Mouse (Mus musculus) retina, postnatal 1 day (tissue): Measurements from ENCODE around the gene Dner.

Experiments used
- DNase-seq: peaks from one replicate; pipeline ENCODE4 v3.0.0-alpha.2; 2012

The Dner gene

DNA sequence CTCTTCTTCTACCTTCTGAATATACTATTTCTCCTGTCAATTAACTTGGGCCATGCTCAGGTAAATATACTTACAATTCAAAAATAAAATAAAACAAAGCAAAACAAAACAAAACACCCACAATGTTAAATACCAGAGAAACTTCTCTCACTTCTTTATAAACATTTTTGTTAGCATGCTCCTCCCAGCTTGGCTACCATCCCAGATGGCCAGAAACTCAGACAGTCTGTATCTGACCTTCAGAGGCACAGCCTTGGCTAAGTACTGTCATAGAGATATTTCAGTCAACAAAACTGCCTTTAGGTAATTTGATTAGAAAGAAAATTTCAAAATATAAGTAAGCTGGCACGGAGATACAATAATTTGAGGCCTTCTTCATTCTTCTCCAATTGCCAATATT lies 259.7 kb downstream of the Dner start:
- DNase-seq: no peak

DNA sequence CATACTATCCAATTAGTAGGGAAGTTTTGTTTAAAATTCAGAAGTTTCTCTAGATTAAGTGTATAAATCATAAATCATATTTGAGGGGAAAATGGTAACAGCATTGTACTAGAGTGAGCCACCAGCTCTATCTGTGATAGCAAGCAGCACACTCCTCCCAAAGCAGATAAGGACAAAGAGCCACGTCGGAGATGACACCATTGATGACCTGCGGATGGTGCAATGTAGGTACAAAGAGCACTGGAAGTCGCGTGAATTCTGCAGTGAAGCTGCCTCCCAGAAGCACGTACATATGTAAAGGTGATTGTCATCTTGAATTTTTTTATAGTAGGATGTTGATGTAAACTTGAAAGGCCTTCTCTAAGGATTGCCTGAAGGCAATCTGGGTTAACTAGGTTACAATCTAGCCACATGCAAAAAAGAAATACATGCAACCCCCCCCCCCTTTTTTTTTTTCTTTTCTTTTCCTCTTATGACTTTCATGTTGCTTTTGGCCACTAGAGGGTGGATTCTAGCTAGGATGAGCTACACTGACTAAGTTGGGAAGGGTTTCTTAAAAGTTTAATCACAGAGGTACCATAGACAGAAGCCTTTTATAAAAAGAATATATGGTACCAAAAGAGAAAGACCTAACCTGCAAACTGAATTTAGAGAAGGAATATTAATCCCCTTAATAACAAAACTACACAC lies 262.6 kb downstream of the Dner start:
- peak; percentile 15 for DNase-seq

DNA sequence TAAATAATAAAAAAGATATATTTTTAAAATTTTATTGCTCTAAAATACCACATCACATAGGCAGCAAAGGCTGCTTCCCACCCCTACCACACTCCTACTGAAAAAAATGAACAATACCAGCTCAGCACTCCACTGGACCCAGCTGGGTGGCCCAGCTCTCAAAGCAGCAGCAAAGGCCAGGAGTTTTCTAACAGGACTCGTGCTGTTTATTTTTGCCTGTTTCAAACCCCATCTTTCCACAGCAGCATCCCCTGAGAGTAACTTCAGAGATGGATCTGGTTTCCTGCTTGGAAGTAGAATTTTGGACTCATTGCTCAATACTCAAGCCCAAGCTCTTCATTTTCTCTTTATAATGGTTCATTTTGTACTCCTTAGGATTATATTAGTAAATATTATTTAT lies 263.7 kb downstream of the Dner start:
- DNase-seq: no peak

DNA sequence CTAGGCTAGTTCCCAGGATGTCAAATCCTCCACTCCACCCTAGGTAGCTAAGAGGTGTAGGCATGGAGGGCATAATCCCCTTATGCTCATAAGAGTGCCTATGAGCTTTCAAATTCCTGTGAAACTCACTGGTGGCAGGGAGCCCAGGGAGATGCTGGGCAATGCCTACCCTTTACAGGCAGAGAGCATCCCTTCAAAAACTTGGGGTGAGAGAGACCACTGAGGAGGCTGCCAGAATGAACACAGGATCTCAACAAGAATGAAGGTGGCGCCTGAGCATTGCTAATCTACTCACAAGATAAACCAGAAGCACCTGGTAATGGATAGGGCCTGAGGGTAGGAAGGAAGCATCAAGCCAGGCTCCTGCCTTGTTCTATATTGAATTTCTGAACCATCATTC lies 267.7 kb downstream of the Dner start:
- DNase-seq: no peak

DNA sequence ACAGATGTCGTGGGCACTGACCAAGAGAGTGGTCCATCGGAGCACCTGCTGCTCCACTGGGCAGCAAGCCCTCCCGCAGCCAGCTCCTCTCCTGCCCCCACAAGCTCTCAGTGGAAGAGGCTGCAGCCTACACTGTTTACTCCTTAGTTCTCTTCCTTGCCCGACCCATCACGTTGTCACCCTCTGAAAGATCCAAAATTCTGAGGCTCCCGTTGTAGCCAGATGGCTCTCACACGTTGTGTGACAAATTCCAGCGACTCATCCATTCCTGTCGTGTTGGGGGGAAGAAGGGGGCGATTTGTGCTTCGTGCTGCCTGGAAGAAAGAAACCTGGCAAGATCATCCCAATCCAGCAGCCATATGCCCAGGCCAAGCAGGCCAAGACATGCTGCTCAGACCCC lies 268.3 kb downstream of the Dner start:
- no peak for DNase-seq

DNA sequence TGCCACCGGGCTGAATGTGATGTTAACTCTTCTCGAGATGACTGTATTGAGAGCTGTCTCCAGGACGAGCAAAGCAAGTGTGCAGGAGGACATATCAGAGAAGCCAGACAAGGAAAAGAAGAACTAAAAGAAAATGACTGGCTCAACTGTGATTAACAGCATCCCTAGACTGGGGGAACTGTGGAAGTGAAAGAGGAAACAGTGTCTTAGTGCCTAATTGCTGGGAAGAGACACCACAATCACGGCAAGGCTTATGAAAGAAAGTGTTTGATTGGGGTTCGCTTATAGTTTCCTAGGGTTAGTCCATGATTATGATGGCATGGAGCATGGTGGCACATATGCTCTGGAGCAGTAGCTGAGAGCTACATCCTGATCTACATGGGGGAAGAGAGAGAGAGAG lies 269.3 kb downstream of the Dner start:
- no peak for DNase-seq

DNA sequence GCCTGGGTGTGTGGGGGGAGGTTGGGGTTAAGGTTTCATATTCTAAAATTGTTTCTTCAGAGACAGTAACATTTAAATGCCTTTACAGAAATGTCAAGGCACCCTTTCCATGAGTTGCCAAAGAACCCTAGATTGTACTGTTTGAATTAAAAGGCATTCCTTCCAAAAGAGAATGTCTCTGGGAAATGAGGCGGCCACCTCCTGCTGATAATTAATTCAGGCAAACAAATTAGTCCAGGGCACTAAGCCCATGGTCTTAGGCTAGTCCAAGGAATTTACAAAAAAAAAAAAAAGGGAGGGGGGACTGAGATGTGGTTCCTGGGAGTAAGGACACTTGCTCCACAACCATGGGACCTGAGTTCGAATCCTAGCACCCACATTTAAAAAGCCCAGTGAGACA lies 273.1 kb downstream of the Dner start:
- DNase-seq: peak; percentile 4

DNA sequence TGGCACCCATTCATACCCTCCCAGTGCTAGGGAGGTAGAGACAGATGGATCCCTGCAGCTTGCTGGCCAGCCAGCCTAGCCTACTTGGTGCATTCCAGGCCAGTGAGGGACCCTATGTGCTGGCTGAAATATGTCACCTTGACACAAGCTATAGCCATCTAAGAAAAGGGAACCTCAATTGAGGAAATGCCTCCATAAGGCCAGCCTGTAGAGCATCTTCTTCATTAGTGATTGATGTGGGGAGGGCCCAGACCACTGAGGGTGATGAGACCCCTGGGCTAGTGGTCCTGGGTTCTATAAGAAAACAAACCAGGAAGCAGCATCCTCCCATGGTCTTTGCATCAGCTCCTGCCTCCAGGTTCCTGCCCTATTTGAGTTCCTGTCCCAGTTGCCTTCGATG lies 274.2 kb downstream of the Dner start:
- no peak for DNase-seq

DNA sequence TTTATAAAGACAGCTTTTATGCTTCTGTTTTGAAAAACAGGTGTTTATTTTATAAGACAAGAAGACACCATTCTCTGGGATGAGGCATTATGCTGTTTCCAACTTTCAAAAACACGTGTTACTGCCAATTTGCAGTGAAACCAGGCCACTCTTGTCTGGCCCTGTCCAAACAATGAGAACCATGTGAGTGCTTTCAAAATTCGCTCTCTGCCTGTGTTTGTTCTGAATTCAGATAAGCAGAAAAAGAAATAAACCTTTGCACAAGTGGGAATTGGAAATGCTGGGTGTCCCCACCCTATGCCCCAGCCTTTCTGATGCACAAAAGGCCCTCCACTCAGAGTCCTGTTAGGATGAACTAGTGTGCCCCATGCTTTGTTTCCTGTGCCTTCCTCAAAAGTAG lies 276.6 kb downstream of the Dner start:
- DNase-seq: no peak

DNA sequence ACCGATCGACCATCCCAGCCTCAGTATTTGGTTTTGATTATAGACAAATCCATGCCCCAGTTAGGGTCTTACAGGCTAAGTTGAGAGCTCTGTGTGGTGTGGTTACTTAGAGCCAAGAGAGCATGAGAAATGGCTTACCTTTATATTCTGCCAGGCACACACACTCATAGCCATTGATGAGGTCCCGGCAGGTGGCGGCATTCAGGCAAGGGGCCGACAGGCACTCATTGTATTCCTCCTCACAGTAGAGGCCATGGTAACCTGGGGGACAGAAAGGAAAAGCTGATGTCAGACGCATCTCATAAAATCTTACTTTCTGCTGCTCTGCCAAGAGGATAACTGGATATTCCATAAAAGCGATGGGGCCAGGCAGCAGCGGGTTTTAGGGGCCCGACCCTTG lies 277.5 kb downstream of the Dner start:
- peak; percentile 3 for DNase-seq

DNA sequence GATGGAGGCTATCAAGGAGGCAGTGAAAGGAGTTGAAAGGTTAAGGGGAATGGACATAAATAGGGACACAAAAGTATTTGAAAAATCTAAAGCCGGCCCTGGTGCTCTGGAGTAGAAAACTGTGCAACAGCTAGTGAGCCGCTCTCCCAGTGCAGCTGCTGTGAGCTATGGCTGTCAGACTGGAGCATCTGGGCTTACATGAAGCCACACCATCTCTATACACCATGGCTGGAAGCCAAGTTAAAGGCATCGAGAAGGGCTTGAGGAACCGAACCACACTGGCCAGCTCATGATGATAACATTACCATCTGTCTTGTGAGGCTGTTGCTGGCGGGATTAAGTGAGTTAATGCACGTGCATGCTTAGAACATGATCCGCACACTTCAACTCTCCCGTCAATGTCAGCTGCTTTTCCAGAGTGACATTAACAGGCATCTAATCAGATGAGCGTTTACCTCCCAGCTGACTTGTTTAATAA lies 278.2 kb downstream of the Dner start:
- DNase-seq: peak; percentile 73

DNA sequence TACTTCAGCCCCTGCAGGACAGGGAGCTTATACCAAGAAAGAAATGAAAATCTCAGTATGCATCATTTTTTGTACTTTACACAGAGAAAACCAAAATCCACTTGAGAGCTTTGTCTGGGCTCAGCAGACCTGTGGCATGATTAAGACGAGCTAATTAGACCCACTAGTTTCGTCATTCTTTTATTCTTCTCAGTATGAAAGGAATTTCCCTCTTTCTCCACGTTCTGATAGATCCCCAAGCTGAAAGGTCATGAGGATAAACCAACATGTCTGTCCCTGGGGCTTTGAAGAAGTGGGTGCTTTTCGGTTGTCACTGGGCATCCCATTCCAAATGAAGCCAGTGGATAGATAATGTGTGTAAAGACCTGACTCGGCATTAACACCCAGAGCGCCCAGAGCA lies 278.7 kb downstream of the Dner start:
- DNase-seq: peak; percentile 3

DNA sequence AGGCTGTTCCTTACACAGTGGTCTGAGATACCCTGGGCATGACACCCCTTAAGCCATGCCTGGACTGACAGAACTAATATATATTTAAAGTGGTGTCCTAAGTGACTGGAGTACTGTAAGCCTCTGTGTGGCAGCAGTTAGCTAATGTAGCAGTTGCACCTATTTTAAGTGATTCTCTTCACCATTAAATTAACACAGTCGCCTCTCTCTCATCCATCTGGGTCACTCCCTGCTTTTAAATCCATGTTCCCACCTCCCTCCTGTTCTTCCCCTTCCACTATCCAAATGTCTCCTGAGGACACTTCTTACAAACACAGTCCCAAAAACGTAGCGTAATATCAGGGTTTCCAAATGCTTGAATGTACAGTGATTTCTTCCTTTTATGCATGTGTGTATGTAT lies 281.6 kb downstream of the Dner start:
- DNase-seq: no peak

DNA sequence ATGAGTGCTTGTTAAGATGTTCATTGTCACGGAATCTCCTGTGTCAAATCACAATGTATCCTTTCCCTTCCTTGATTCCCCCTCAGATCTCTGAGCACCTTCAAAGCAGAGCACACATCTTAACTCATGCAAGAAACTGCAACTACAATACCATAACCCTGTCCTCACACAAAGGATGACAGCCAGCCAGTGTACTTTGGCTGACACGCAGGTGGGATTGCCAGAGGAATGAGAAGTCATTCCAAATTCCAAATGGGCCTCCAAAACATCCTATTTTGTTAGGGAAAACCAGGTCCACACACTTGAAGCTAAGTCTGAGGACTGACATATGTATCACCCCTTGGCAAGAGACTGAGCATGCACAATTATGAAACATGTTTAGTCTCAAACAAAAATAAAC lies 286.5 kb downstream of the Dner start:
- DNase-seq: no peak

DNA sequence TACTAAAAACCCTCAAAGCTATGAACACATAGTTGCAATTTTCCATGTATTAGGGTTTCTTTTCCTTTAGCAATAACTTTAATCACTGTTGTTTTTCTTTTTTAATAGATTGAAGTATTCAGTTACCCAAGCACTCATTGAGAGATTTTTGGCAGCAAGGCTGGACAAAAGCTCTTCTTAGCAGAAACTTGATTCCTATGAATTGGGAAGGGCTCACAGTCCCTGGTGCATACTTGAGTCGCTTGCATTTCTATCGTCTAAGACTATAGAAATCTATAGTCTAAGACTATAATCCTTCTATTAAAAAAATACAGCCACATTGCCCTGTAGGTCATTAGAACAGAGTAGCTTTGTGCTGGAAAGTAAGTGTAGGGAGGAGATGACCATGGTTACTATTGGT lies 287.1 kb downstream of the Dner start:
- no peak for DNase-seq

DNA sequence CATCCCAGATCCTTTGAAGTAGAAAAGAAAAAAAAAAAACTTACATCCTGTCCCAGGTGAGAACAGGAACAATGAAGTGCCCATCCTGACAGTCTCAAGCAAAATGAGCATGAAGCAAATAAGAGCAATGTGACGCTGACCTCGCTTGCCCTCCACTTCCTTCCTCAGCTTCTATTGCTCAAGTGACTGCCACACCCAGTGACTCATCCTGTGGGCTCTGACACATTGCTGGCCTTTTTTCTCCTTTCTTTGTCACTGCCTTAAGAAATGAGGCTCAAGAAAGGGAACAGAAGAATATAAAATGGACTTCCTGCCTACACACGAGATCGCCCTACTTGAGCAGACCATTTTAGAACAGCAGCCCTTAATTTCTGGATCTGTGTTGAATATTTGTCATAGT lies 289.1 kb downstream of the Dner start:
- no peak for DNase-seq

DNA sequence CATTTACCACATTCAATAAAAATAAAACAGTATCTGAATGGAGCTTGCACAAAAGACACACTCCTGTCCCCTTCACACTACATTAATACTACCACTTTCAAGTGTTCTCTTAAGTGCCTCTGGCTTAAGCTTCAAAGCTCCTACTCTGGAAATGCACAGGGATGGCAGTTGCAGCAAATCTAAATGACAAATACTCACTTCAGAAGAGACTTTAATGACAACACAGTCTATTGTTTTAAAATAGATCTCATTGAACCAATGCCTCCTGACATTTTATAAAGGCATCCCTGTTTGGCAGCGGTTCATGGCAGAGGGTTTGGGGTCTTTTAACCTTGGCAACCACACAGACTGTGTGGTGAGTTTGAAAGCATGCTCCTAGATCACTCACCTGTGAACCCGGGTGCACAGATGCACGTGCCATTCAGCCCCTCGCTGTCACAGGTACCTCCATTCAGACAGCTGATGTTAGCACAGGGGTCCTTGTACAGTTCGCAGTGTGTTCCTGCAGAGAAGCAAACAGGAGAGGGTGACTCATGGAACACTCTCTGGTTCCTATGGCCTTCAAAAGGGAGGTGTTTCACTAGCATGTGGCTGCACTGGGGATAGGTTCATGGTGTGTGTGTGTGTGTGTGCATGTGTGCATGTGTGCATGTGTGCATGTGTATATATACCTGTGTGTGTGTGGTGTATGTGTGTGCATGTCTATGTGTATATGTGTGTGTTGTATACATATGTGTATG lies 290.3 kb downstream of the Dner start:
- DNase-seq: no peak

DNA sequence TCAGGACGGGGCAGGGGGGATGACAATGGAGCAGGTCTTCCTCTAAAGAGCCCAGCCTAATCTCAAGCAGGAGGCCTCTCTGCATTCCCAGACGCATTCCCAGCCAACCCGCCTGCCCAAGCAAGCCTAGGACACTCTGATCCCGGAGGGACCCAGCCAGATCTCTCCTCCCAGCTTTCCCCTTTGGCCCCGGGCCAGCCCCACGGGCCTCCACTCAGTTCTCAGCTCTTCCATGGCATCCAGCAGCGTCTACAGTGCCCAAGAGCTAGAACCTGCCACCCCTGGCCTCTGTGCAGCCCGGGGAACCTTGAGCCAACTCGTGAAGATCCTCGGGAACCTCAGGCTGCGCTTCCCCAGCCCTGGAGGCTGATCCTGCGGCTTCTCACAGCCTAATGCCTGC lies 291.1 kb downstream of the Dner start:
- DNase-seq: no peak

DNA sequence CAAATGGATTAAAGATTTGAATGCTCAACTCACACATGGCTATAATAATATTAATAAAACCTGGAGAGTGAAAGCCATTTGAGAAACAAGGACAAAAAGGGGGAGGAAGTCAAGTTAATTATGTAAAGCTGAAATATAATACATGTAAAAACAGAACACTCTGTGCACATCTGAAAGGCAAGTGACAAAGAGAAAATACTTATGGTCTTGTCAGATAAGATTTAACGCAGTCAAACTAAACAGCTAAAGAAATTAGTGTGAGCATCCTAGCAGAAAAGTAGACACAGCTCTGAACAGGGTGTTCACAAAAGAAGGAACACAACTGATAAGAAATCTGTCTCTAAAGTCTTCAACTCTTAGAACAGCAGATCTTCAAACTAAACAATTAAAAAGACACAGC lies 293.9 kb downstream of the Dner start:
- DNase-seq: no peak

DNA sequence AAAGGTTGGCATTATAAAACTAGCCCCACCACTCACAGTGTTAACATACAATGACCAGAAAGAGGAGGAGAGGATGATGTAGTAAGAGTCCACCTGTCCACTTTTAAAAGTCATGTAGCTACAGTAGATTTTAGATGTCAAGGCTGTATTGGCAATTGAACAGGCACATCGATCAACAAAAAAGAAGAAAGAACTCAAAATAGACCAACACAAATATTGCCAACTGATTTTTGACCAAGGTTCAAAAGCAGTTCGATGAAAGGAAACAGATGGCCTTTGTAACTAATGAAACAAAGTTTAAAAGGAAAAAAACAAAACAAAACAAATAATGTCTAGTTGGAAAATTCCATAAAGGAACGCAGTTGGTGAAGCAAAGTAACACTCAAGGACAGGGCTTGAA lies 296.4 kb downstream of the Dner start:
- no peak for DNase-seq

DNA sequence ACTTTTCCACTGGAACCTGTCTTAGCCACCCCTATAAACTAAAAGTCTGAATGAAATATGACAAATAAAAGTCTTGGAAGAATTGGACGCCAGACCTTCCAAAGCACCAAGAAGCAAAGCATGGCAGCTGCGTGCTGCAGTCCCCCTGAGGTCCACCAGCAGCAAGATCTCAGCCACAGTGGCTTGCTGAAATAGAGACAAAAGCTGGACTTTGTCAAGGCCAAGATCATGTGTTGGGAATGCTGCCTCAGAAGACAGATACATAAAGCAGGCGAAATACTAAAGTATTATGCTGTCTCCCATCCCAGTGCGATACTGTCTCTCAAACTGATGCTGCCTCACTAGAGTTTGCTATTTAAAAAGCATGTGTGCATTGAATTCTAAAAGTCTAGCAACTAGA lies 296.9 kb downstream of the Dner start:
- DNase-seq: no peak

DNA sequence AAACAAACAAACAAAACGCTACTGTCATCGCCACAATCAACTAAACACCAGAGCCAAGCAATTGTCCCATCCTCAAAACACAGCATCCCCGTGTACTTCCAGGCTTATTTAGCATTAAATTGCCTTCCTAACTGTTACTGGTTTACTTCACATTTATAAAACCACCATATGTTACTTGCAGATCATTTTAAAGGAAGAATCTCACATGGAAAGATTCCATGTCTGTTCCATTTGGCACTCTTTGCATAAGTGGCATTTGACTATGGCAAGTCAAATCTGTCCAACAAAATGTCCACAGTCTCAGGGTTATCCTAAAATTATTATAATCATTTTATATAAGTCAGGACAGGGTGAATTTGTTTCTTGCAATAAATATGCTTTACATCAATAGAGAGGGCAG lies 299.2 kb downstream of the Dner start:
- DNase-seq: no peak

DNA sequence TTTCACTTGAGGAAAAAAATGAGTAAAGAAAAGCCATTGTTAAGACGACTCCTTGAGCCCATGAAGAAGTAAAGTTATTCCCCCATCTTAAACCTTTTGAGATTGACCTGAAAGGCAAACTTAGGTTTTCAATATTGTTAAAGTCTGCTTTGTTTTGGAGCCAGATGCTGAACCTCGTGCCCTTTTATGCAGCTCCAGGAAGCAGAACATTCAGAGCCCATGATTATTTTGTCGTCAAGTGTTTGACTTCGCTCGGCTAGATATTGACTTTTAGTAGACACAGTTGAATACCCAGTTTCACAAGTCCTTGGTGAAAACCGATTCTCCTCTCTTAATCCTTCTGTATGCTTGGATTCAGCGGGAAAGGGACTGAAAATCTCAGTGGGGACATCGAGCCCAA lies 300.1 kb downstream of the Dner start:
- no peak for DNase-seq

DNA sequence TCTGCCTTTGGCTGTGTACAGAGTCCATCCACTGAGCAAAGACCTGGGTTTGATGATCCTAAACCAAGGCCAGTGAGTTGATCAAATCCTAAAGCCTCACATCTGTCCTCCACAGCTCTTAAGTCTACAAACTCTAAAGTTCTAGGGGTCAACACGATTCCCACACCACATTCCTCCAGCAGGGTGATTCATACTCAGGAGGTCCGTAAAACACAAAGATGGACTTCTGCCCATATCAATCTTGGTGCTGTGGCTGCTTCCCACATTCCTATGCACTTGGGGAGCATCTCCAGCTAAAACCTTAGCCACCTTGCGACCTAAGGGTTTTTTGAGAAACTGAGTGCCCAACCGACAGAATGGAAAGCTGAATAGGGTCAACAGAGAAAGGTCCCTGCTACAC lies 305.1 kb downstream of the Dner start:
- DNase-seq: no peak

DNA sequence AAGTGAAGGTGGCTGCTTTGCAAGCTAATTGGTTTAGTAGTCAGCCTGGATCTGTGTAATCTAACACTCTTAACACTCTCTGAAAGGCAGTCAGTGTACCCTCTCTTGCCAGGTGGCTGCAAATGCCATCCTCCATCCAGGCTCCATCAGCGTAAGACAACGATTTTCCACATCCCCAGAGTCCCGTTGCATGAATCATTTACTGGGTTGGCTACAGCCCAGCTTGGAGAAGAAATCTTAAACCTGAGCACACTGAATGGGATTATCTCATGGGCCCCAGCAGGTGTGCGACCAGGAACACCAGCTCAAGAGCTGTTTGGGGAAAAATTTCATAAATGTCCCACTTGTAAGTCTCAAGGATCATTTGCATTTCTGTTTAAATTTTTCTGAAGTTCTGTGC lies 308.4 kb downstream of the Dner start:
- peak; percentile 38 for DNase-seq
